In the genomic region with DNA sequence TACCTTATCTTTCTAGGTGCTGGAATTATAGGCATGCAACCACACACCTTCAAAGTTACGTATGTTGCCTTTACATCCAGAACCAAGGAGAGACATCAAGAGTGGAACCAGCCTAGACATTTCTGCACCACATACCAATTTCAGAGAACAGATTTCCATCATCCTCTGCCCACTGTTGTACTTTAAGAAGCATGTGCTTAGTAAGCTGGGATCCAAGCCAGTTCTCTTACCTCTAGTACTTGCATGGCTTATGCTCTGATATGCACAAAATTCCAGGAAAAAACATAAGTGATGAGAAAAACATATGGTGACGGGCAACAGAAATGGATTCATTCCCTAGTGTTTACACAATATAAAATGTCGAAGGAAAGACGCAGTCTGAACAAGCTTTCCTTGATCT, we compare ENCODE assay signal across 25 mouse cellular contexts. TPM values are rescaled to one million over a fixed set of nuclear protein-coding genes. Genes with fewer than 3 reads are reported as not detected.
DNase-seq lines count a peak whose midpoint lies in the region; ATAC-seq and TF ChIP-seq lines count a peak whose summit lies in the region.
"Had no signal": no experiment of that assay in that cellular context is flagged by ENCODE, and none has a peak within 500 bp of the region (broad histone marks: within the 10 kb centered on the region; RNA-seq: fewer than 3 reads in every experiment).

No protein-coding gene starts in this region.

- H3K4me2 ChIP-seq in forebrain, postnatal 0 days (ENCODE audit: low read depth), result no peak overlapping the region
- no peak overlapping the region for H3K4me2 ChIP-seq in forebrain, embryonic 13.5 days
- H3K4me2 ChIP-seq: embryonic facial prominence, embryonic 15.5 days; forebrain, embryonic 15.5 days; heart, embryonic 12.5 days had no signal

- 82% methylated on average over 4 of the region's 4 CpGs for WGBS in forebrain, postnatal 0 days
- 93% methylated on average over 4 of the region's 4 CpGs for WGBS in forebrain, embryonic 13.5 days

- H3K9ac ChIP-seq in forebrain, postnatal 0 days, result no peak overlapping the region
- H3K9ac ChIP-seq in forebrain, embryonic 13.5 days, result no peak overlapping the region
- H3K9ac ChIP-seq: embryonic facial prominence, embryonic 15.5 days; forebrain, embryonic 15.5 days; heart, embryonic 12.5 days had no signal

- H3K27ac ChIP-seq in forebrain, postnatal 0 days (ENCODE audit: low read depth, low read length), result no peak overlapping the region
- H3K27ac ChIP-seq in forebrain, embryonic 13.5 days, result no peak overlapping the region
- H3K27ac ChIP-seq: embryonic facial prominence, embryonic 15.5 days; forebrain, embryonic 10.5 days; forebrain, embryonic 15.5 days; gastrocnemius, adult 2 months had no signal

- no peaks in the 10 kb centered on the region for H3K36me3 ChIP-seq in forebrain, postnatal 0 days (ENCODE audit: insufficient read depth)
- H3K36me3 ChIP-seq in forebrain, embryonic 13.5 days (ENCODE audit: poor library complexity, severe bottlenecking), result no peaks in the 10 kb centered on the region
- H3K36me3 ChIP-seq: embryonic facial prominence, embryonic 15.5 days; forebrain, embryonic 10.5 days; forebrain, embryonic 15.5 days; G1E; heart, embryonic 12.5 days had no signal

- intact Hi-C loops in left cerebral cortex, postnatal 25 days (cut with DNase I), result no loop called here
- intact Hi-C loops in heart, postnatal 14 days (cut with DNase I), result no loop called here

- no peaks in the 10 kb centered on the region for H3K4me1 ChIP-seq in forebrain, postnatal 0 days (ENCODE audit: insufficient read depth)
- no peaks in the 10 kb centered on the region for H3K4me1 ChIP-seq in forebrain, embryonic 13.5 days
- H3K4me1 ChIP-seq: embryonic facial prominence, embryonic 15.5 days; forebrain, embryonic 10.5 days; forebrain, embryonic 15.5 days; heart, embryonic 12.5 days had no signal

- H3K27me3 ChIP-seq in forebrain, postnatal 0 days (ENCODE audit: insufficient read depth, low read length), result no peaks in the 10 kb centered on the region
- no peaks in the 10 kb centered on the region for H3K27me3 ChIP-seq in forebrain, embryonic 13.5 days
- H3K27me3 ChIP-seq: embryonic facial prominence, embryonic 15.5 days; forebrain, embryonic 15.5 days; heart, embryonic 12.5 days had no signal

- no peaks in the 10 kb centered on the region for H3K9me3 ChIP-seq in forebrain, postnatal 0 days (ENCODE audit: low read length)
- H3K9me3 ChIP-seq in forebrain, embryonic 13.5 days (replicated peaks), result no peaks in the 10 kb centered on the region
- H3K9me3 ChIP-seq: embryonic facial prominence, embryonic 15.5 days; forebrain, embryonic 10.5 days; forebrain, embryonic 15.5 days; G1E; heart, embryonic 12.5 days had no signal

- ATAC-seq in forebrain, postnatal 0 days, result no peak
- no peak for ATAC-seq in forebrain, embryonic 13.5 days
- ATAC-seq: CD4-positive, CD25-positive, alpha-beta regulatory T cell, adult 4 months; forebrain, embryonic 15.5 days had no signal

- H3K4me3 ChIP-seq in forebrain, postnatal 0 days (ENCODE audit: low read depth, low read length), result no peak overlapping the region
- H3K4me3 ChIP-seq in forebrain, embryonic 13.5 days, result no peak overlapping the region
- H3K4me3 ChIP-seq: embryonic facial prominence, embryonic 15.5 days; erythroblast, embryonic 14.5 days; forebrain, embryonic 10.5 days; forebrain, embryonic 15.5 days; gastrocnemius, adult 2 months; heart, embryonic 12.5 days had no signal

- DNase-seq in forebrain, postnatal 0 days, result peak; percentile 3
- peak; percentile 11 for DNase-seq in layer of hippocampus, adult 9-10 months (ENCODE audit: low spot score)
- no peak for DNase-seq in layer of hippocampus, postnatal 10 days (ENCODE audit: low spot score in 2 of 2)
- DNase-seq in left cerebral cortex, postnatal 25 days (ENCODE audit: low spot score in 2 of 2), result peak; percentile 5 to 69
- no peak for DNase-seq in left cerebral cortex, adult 8-10 months (ENCODE audit: low spot score in 2 of 2)
- DNase-seq in brain, adult 2 months (ENCODE audit: low read depth, low spot score), result peak; percentile 67
- no peak for DNase-seq in heart, postnatal 14 days
- DNase-seq: adrenal gland, adult 8-10 months; adrenal gland, postnatal 36 days; B cell, adult 2 months; cerebellum, adult 11 months; cerebellum, adult 8-10 months; cerebellum, postnatal 14 days; embryo, embryonic 11 days; gastrocnemius, adult 2 months; gastrocnemius, postnatal 25 days; heart, postnatal 36 days had no signal

- no peak for TF ChIP-seq CTCF in forebrain, postnatal 0 days (IDR thresholded peaks at IDR 0.05; ENCODE audit: low read depth)

RNA-seq across cellular contexts. Expression of gene Usp11, which starts 32.8 kb away (rescaled TPM):
- total RNA-seq in forebrain, postnatal 0 days (2014; rRNA removed), result 73.7 and 101 TPM in 2 replicates
- polyA plus RNA-seq in forebrain, postnatal 0 days (2015; fragmentation: Nextera tagmentation; extraction: Ambion mirVana), result 47.6 and 63.8 TPM in 2 replicates
- polyA plus RNA-seq in forebrain, embryonic 13.5 days (2015; fragmentation: Nextera tagmentation; extraction: Ambion mirVana), result 69.6 and 76.4 TPM in 2 replicates
- total RNA-seq in layer of hippocampus, postnatal 10 days (2021), result 10 to 100 TPM; 77.2 to 80.3 TPM
- total RNA-seq in left cerebral cortex, postnatal 25 days (2021), result 100 to 1,000 TPM in 1 of 2 experiments, 10 to 100 TPM in 1; 99.6 to 110 TPM
- 100 to 1,000 TPM; 115 to 130 (median 124) TPM for total RNA-seq in left cerebral cortex, adult 8-10 months (2022)
- 1 to 10 TPM; 4.8 to 5.2 TPM for total RNA-seq in heart, postnatal 14 days (2021)

RNA-seq across cellular contexts. Expression of gene Cdk16, which starts 48.7 kb away (rescaled TPM):
- 160 and 194 TPM in 2 replicates for total RNA-seq in forebrain, postnatal 0 days (2014; rRNA removed)
- 149 and 160 TPM in 2 replicates for polyA plus RNA-seq in forebrain, postnatal 0 days (2015; fragmentation: Nextera tagmentation; extraction: Ambion mirVana)
- polyA plus RNA-seq in forebrain, embryonic 13.5 days (2015; fragmentation: Nextera tagmentation; extraction: Ambion mirVana), result 101 and 106 TPM in 2 replicates
- 100 to 1,000 TPM; 262 TPM for total RNA-seq in layer of hippocampus, postnatal 10 days (2021)
- 100 to 1,000 TPM; 282 to 311 TPM for total RNA-seq in left cerebral cortex, postnatal 25 days (2021)
- total RNA-seq in left cerebral cortex, adult 8-10 months (2022), result 100 to 1,000 TPM; 227 to 241 (median 232) TPM
- total RNA-seq in heart, postnatal 14 days (2021), result 100 to 1,000 TPM; 156 to 185 TPM

Comparison
In these comparisons a context has a peak if more than half of its experiments do, and no peak if none do; other contexts are left out.
1. DNase-seq: peak in forebrain, postnatal 0 days (single experiment), layer of hippocampus, adult 9-10 months (single experiment), left cerebral cortex, postnatal 25 days (2 of 2) and brain, adult 2 months (single experiment); none in layer of hippocampus, postnatal 10 days (0 of 2), left cerebral cortex, adult 8-10 months (0 of 2) and heart, postnatal 14 days (0 of 2).
2. RNA of gene Usp11, which starts 32.8 kb away (total RNA-seq): 115 to 130 TPM in left cerebral cortex, adult 8-10 months, 99.6 to 110 TPM in left cerebral cortex, postnatal 25 days, 73.7 to 101 TPM in forebrain, postnatal 0 days and 77.2 to 80.3 TPM in layer of hippocampus, postnatal 10 days; 4.8 to 5.2 TPM in heart, postnatal 14 days; every median in the first group is over 10 times any median in the second.